Mouse (Mus musculus) heart, embryonic 10.5 days (tissue): ENCODE data around the gene Clspn. TPM values are rescaled to one million over a fixed set of nuclear protein-coding genes. Genes with fewer than 3 reads are reported as not detected.
"Not testable (repeated sequence)": the region's sequence is repeated elsewhere in the genome, so short reads cannot be mapped to it uniquely, and the experiment has no call there.

Source experiments
- DNase-seq: peaks from one replicate; pipeline ENCODE4 v3.0.0-alpha.2; 2017; ENCODE audit warnings: low spot score
- H3K27ac ChIP-seq: fragments of 300-500 bp; sonication (generic); 2 replicates; pipeline ENCODE4 v1.5.1; 2016; ENCODE audit warnings: mild to moderate bottlenecking
- H3K27me3 ChIP-seq: fragments of 300-500 bp; sonication (generic); 2 replicates; pipeline ENCODE4 v1.6.1; 2016; ENCODE audit warnings: mild to moderate bottlenecking; ENCODE audit not compliant: poor library complexity, insufficient read depth, severe bottlenecking
- H3K36me3 ChIP-seq: fragments of 300-500 bp; sonication (generic); 2 replicates; pipeline ENCODE4 v1.6.1; 2016; ENCODE audit warnings: mild to moderate bottlenecking, moderate library complexity
- H3K4me1 ChIP-seq: fragments of 300-500 bp; sonication (generic); 2 replicates; pipeline ENCODE4 v1.6.1; 2016; ENCODE audit warnings: mild to moderate bottlenecking
- H3K4me3 ChIP-seq: fragments of 300-500 bp; sonication (generic); 2 replicates; pipeline ENCODE4 v1.5.1; 2016; ENCODE audit warnings: mild to moderate bottlenecking, moderate library complexity
- H3K9me3 ChIP-seq: fragments of 300-500 bp; sonication (generic); 2 replicates; pipeline ENCODE4 v1.6.1; 2016; ENCODE audit warnings: mild to moderate bottlenecking, moderate library complexity
- WGBS: fragments of 180-500 bp; shearing (Covaris S2); methylation state at CpG from one replicate; pipeline ENCODE4 v1.1.7; 2016; 5-methylcytosine and 5-hydroxymethylcytosine counted together
- polyA plus RNA-seq: library from polyadenylated mRNA; unstranded; fragments of >200 nt; fragmentation: Nextera tagmentation; extraction: Ambion mirVana; gene quantifications from 2 replicates; pipeline ENCODE4 v1.2.1, GENCODE M21; 2016

The Clspn gene
- polyA plus RNA-seq: 28.8 and 34.0 TPM in 2 replicates

DNA sequence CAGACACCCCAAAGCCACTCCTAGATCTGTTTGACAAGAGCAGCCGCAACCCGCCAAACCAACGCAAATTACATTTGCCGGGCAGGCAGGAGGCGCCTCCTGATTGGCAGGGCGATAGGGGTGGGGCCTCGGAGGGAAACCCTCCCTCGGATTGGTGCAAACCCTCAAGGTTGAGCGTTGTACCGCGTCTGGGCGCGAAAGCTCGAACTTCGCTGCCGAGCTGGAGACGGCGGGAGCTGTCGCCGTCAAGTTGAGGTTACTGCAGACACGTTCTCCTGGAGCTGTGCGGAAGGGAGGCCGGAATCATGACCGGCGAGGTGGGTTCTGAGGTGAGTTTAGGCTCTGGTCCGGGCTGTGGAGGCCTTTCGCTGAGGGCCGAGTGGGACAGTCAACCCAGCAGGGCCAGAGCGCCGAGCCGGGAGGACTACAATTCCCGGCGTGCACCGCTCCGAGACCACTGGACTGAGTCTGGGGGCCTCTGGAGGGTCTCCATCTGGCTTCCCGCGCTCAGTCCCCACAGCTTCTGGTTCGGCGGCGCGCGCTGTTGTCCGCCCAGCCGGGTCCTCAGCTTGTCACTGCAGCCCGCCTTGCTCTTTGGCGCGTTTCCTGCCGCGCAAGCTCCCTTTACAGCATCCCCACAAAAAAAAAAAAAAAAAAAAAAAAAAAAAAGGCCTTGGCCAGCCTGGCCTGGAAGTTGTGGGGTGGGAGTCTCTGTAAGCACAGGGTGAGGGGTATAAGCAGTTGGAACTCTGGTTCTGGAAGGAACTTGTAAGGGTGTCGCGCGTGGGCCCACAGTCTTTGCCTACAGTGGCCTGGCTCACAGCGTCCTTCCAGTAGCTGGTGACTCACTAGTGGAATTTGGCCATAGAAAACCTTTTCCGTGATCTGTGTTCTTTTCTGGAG, at the start of gene Clspn:
Clspn (plus strand) TSS at position 127 of the 903 bp plus-strand sequence.
- H3K4me1 ChIP-seq: peaks cover 7% of the 10 kb centered on the region; the same call in 1 of the 2 replicates
- peaks cover 21% of the 10 kb centered on the region for H3K36me3 ChIP-seq
- no peaks in the 10 kb centered on the region for H3K9me3 ChIP-seq
- under 1% methylated on average over 54 of the region's 54 CpGs for WGBS
- H3K4me3 ChIP-seq: peak within 1 kb of the TSS; percentile 79
- no peaks in the 10 kb centered on the region for H3K27me3 ChIP-seq
- peak within 1 kb of the TSS; percentile 94 for H3K27ac ChIP-seq
- DNase-seq: peak; percentile 97

- Histone ChIP-seq H3K36me3 (0 out of 2 replicates have a peak, but pooled peaks cover 3% of the 10 kb centered on the region), H3K4me3 (no peak overlapping the region), H3K27me3 (no peaks in the 10 kb centered on the region), H3K9me3 (no peaks in the 10 kb centered on the region), H3K27ac (no peak overlapping the region), H3K4me1 (no peaks in the 10 kb centered on the region)
- no peak for DNase-seq
- 72% methylated on average over 14 of the region's 14 CpGs for WGBS
Observed at GRCm38 (mm10) chr4:126508110-126508899, 48.4 kb upstream of the Clspn start.

DNA sequence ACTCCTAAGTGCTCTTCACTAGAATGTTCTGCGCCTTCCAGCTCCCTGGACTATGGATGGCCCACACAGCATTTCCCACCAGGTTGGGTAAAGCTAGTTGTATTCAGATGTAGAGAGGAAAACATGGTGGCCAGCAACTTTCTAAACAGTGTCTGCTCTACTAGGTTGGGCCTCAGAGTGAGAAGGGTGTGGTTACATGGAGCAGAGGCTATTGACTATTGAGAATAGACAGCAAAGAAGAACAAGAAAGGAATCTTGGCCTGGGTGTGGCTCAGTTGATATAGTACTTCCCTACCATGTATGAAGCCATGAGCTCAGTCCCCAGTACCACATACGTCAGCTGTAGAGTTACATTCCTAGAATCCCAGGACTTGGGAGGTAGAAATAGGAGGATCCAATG, 47.7 kb upstream of the Clspn start:
- Histone ChIP-seq H3K4me1 (no peaks in the 10 kb centered on the region), H3K36me3 (0 out of 2 replicates have a peak, but pooled peaks cover 3% of the 10 kb centered on the region)
- 93% methylated on average over 2 of the region's 2 CpGs for WGBS

DNA sequence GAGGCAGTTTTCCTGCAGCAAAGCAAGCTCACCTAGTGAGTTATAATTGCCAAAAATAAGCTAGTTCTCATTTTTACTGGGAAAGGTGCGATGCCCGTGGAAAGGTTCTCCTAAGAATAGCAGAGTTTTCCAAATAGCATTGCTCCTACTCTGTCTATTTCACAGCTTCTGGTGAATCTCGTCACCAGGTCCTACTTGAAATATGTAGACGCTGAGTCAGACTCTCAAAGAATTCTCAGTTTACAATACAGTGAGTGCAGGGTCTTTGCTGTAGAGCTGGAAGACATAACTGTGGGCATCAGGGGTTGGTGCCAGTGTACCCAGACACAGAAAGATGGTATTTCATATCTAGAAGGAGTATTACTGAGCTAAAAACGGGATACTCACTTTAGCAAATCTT, 45.7 kb upstream of the Clspn start:
- no peak for DNase-seq
- no peak overlapping the region for H3K4me3 ChIP-seq
- H3K27me3 ChIP-seq: no peaks in the 10 kb centered on the region
- H3K36me3 ChIP-seq: 0 out of 2 replicates have a peak, but pooled peaks cover 3% of the 10 kb centered on the region
- no peaks in the 10 kb centered on the region for H3K4me1 ChIP-seq
- no peak overlapping the region for H3K27ac ChIP-seq
- WGBS: 74% methylated on average over 5 of the region's 5 CpGs
- H3K9me3 ChIP-seq: no peaks in the 10 kb centered on the region

More for the DNA sequence above, 47.7 kb upstream of the Clspn start:
- H3K27ac ChIP-seq: no peak overlapping the region
- no peaks in the 10 kb centered on the region for H3K9me3 ChIP-seq
- H3K27me3 ChIP-seq: no peaks in the 10 kb centered on the region
- no peak for DNase-seq
- H3K4me3 ChIP-seq: no peak overlapping the region

DNA sequence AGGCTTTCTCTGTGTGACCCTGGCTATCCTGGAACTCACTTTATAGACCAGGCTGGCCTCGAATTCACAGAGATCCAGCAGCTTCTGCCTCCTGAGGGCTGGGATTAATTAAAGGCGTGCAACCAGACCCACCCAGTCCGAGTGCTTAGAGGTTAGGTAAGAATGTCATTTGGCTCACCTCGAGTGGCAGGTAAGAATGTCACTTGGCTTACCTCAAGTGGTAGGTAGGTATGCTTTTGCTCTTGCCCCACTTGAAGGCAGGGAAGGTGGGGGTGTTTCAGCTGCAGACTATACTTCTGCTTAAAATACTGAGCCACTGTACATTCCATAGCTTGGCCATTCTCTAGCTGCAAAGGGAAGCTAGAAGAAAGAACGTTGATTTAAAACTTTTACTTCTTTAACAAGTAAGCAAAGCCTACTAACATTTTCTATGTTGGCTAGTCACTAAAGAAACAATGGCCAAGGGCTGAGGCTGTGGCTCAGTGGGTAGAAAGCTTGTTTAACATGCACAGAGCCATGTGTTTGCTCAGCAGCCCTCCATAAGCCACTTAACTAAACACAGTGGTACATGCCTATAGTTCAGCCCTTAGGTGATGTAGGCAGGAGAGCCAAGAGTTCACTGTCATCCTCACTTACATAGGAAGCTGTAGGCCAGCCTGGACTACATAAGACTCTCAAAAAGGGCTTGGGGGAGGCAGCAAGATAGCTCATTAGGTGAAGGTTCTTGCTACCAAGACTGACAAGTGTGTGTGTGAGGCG, 44.2 kb upstream of the Clspn start:
- Histone ChIP-seq H3K27me3 (no peaks in the 10 kb centered on the region), H3K9me3 (no peaks in the 10 kb centered on the region), H3K4me3 (no peak overlapping the region), H3K36me3 (no peaks in the 10 kb centered on the region), H3K27ac (no peak overlapping the region), H3K4me1 (no peaks in the 10 kb centered on the region)
- DNase-seq: no peak
- 77% methylated on average over 6 of the region's 6 CpGs for WGBS

- Histone ChIP-seq H3K4me1 (no peaks in the 10 kb centered on the region), H3K36me3 (no peaks in the 10 kb centered on the region), H3K9me3 (no peaks in the 10 kb centered on the region), H3K4me3 (no peak overlapping the region), H3K27me3 (no peaks in the 10 kb centered on the region), H3K27ac (no peak overlapping the region)
- WGBS: 77% methylated on average over 3 of the region's 3 CpGs
- DNase-seq: no peak
Observed at GRCm38 (mm10) chr4:126526164-126526563, 30.6 kb upstream of the Clspn start.

DNA sequence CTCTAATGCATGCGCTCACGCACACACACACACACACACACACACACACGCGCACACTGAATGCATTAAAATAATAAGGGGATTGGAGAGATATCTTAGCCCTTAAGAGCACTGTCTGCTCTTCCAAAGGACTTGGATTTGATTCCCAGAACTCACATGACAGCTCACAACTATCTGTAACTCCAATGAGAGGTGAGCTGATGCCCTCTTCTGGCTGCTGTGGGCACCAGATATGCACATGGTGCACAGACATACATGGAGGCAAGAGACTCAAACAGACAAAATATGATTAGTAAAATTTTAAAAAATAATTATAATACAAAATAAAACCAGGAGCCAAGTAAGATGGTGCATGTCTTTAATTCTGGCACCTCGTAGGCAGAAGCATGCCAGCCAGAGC, 29.9 kb upstream of the Clspn start:
- no peak overlapping the region for H3K4me3 ChIP-seq
- no peaks in the 10 kb centered on the region for H3K4me1 ChIP-seq
- H3K27me3 ChIP-seq: no peaks in the 10 kb centered on the region
- H3K36me3 ChIP-seq: no peaks in the 10 kb centered on the region
- H3K27ac ChIP-seq: no peak overlapping the region
- H3K9me3 ChIP-seq: no peaks in the 10 kb centered on the region
- DNase-seq: no peak
- WGBS: 94% methylated on average over 5 of the region's 5 CpGs

DNA sequence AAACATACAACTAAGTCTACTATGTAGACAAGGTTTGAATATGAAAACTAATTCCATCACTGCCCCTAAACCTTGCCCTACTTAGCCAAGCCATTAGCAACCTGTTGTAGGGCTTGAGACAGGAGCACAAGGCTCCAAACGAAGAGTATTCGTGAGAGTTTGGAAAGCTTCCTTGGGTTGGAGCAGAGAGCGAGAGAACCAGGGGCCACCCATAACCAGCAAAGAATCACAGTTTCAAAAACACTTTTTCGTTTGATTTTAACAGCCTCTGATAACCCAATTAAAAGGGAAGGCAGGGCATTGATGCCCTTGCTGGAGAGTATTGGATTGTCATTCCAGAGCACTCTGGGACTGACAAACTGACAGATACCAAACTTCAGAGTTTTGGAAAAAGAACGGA, 24.4 kb upstream of the Clspn start:
- Histone ChIP-seq H3K36me3 (no peaks in the 10 kb centered on the region), H3K27ac (no peak overlapping the region), H3K27me3 (peaks cover 10% of the 10 kb centered on the region; the same call in 1 of the 2 replicates), H3K9me3 (no peaks in the 10 kb centered on the region), H3K4me1 (0 out of 2 replicates have a peak, but pooled peaks cover 9% of the 10 kb centered on the region), H3K4me3 (peak overlapping the region; percentile 82)
- WGBS: 38% methylated on average over 5 of the region's 5 CpGs
- DNase-seq: no peak

GRCm38 (mm10) chr4:126532827-126533728, 23.7 kb upstream of the Clspn start, which contains the start of gene Ago4:
TSS of gene Ago4 (minus strand) at chr4:126533472.
- Histone ChIP-seq H3K27me3 (peaks cover 10% of the 10 kb centered on the region; the same call in 1 of the 2 replicates), H3K9me3 (no peaks in the 10 kb centered on the region), H3K4me1 (0 out of 2 replicates have a peak, but pooled peaks cover 9% of the 10 kb centered on the region), H3K4me3 (peak within 1 kb of the TSS; percentile 82), H3K27ac (peak within 1 kb of the TSS; percentile 84), H3K36me3 (no peaks in the 10 kb centered on the region)
- DNase-seq: no peak
- WGBS: under 1% methylated on average over 100 of the region's 120 CpGs

DNA sequence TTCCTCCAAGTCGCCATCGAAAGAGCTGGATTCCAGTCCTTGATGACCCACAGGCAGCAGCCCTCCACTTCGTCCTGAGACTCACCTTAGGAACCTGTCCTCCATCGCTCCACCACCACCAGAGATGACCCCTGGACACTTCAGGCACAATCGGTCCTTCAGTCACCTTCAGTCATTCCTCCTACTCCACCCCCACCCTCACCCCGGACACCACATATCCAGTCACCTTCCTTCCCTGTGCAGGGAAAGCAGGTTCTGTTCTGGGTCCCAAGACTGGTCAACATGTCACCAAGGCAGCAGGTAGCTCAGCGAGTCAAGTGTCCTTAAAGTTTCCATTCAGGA, 23.0 kb upstream of the Clspn start:
- Histone ChIP-seq H3K27me3 (peaks cover 10% of the 10 kb centered on the region; the same call in 1 of the 2 replicates), H3K27ac (peak overlapping the region; percentile 84), H3K9me3 (no peaks in the 10 kb centered on the region), H3K4me1 (0 out of 2 replicates have a peak, but pooled peaks cover 9% of the 10 kb centered on the region), H3K4me3 (peak overlapping the region; percentile 82), H3K36me3 (no peaks in the 10 kb centered on the region)
- 10% methylated on average over 7 of the region's 7 CpGs for WGBS
- no peak for DNase-seq

DNA sequence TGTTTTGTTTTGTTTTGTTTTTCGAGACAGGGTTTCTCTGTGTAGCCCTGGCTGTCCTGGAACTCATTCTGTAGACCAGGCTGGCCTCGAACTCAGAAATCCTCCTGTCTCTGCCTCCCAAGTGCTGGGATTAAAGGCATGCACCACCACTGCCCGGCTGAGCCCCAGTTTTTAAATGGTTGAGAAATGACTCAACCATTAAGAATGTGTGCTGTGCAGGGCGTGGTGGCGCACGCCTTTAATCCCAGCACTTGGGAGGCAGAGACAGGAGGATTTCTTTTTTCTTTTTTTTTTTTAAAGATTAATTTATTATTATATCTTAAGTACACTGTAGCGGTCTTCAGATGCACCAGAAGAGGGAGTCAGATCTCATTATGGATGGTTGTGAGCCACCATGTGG, 21.1 kb upstream of the Clspn start:
- not testable (repeated sequence) for H3K9me3 ChIP-seq, H3K36me3 ChIP-seq, H3K4me3 ChIP-seq, H3K27me3 ChIP-seq, H3K4me1 ChIP-seq, DNase-seq, H3K27ac ChIP-seq
- 88% methylated on average over 7 of the region's 7 CpGs for WGBS
